Mouse (Mus musculus): ENCODE data around the gene Nup85. TPM values are rescaled to one million over a fixed set of nuclear protein-coding genes. Genes with fewer than 3 reads are reported as not detected.

Gene Nup85
- polyA plus RNA-seq, 1 experiment, result 50.7 TPM

GRCm38 (mm10) chr11:115582913-115583606 lies 18.8 kb downstream of the Nup85 start:
- no peak for DNase-seq (ENCODE audit: low read depth)

- no peak for DNase-seq (ENCODE audit: low read depth)
Measured at GRCm38 (mm10) chr11:115584376-115585073, 20.3 kb downstream of the Nup85 start.

- DNase-seq (ENCODE audit: low read depth), result no peak
Measured at GRCm38 (mm10) chr11:115585573-115586100, 21.4 kb downstream of the Nup85 start.

- DNase-seq (ENCODE audit: low read depth), result no peak
Measured at GRCm38 (mm10) chr11:115586403-115586802, 22.2 kb downstream of the Nup85 start.

GRCm38 (mm10) chr11:115587984-115588383 lies 23.8 kb downstream of the Nup85 start:
- no peak for DNase-seq (ENCODE audit: low read depth)

GRCm38 (mm10) chr11:115590526-115591075 lies 26.4 kb downstream of the Nup85 start:
- no peak for DNase-seq (ENCODE audit: low read depth)

GRCm38 (mm10) chr11:115595209-115595608 lies 31.0 kb downstream of the Nup85 start:
- no peak for DNase-seq (ENCODE audit: low read depth)

- DNase-seq (ENCODE audit: low read depth), result no peak
Measured at GRCm38 (mm10) chr11:115598309-115598708, 34.1 kb downstream of the Nup85 start.

GRCm38 (mm10) chr11:115599722-115600121 lies 35.5 kb downstream of the Nup85 start:
- DNase-seq (ENCODE audit: low read depth), result no peak

- DNase-seq (ENCODE audit: low read depth), result no peak
Measured at GRCm38 (mm10) chr11:115600743-115601142, 36.5 kb downstream of the Nup85 start.

- DNase-seq (ENCODE audit: low read depth), result no peak
Measured at GRCm38 (mm10) chr11:115601174-115601573, 36.9 kb downstream of the Nup85 start.

GRCm38 (mm10) chr11:115603128-115603475 lies 38.9 kb downstream of the Nup85 start:
- no peak for DNase-seq (ENCODE audit: low read depth)

GRCm38 (mm10) chr11:115603476-115604303 lies 39.5 kb downstream of the Nup85 start, which contains the start of the genes Mrps7 and Gga3:
Mrps7 (plus strand) TSS chr11:115603925.
Gga3 (minus strand) TSS chr11:115604051.
- DNase-seq (ENCODE audit: low read depth), result no peak

GRCm38 (mm10) chr11:115604304-115604696 lies 40.1 kb downstream of the Nup85 start:
- no peak for DNase-seq (ENCODE audit: low read depth)

GRCm38 (mm10) chr11:115606733-115607132 lies 42.5 kb downstream of the Nup85 start:
- DNase-seq (ENCODE audit: low read depth), result no peak

- DNase-seq (ENCODE audit: low read depth), result no peak
Measured at GRCm38 (mm10) chr11:115608421-115609399, 44.5 kb downstream of the Nup85 start.

GRCm38 (mm10) chr11:115609576-115609975 lies 45.3 kb downstream of the Nup85 start:
- DNase-seq (ENCODE audit: low read depth), result no peak

- no peak for DNase-seq (ENCODE audit: low read depth)
Measured at GRCm38 (mm10) chr11:115611173-115611572, 46.9 kb downstream of the Nup85 start.

- DNase-seq (ENCODE audit: low read depth), result no peak
Measured at GRCm38 (mm10) chr11:115612059-115612409, 47.8 kb downstream of the Nup85 start.

- DNase-seq (ENCODE audit: low read depth), result no peak
Measured at GRCm38 (mm10) chr11:115612410-115613137, 48.3 kb downstream of the Nup85 start, which contains the start of gene Mif4gd. Mif4gd (minus strand) TSS chr11:115612969.

All from gonadal fat pad, adult 2 months (tissue).